Mouse (Mus musculus) lung, postnatal 0 days (tissue): ENCODE data around the gene Usp31.

Source experiments
- CTCF ChIP-seq: IDR thresholded peaks from 2 replicates; pipeline ENCODE4 v1.5.1; 2016; ENCODE audit warnings: antibody characterized with exemption, mild to moderate bottlenecking
- EP300 ChIP-seq: IDR thresholded peaks from 2 replicates; pipeline ENCODE4 v1.6.1; 2016; ENCODE audit warnings: antibody characterized with exemption, mild to moderate bottlenecking, control low read depth

DNA sequence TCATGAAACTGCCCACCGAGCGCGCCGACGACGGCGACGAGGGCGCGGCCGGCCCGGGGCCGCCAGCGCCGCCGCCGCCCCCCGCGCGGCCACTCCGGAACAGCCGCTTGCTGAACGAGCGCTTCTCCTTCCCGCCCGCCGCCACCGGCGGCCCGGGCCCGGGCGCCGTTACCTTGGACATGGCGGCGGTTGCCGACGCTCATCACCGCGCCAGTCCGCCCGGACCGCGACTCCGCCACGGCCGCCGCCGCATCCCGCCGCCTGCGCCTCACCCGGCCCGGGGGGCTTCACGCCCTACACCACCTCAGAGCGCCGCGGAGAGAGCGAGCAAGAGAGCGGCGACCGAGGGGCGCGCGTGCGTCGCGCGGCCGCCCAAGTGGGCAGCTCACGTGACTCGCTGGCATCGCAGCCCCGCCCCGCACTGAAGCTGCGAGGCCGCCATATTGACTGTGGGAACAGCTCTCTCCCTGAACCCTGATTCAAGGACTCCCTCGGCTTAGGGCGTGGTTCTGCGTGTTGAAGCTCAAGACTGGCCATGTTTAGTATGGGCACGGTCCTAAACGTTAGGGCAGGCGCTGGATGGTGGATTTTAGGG is at the start of gene Usp31:
- TF ChIP-seq CTCF (no peak), EP300 (no peak)
